Mouse (Mus musculus): ENCODE measurements at regions not wholly inside any gene's neighbourhood (a gene's known extent, or its start where the extent isn't known, plus 50 kb on each side); places are given as distances from the start of the nearest gene placed in this dataset.

DNA sequence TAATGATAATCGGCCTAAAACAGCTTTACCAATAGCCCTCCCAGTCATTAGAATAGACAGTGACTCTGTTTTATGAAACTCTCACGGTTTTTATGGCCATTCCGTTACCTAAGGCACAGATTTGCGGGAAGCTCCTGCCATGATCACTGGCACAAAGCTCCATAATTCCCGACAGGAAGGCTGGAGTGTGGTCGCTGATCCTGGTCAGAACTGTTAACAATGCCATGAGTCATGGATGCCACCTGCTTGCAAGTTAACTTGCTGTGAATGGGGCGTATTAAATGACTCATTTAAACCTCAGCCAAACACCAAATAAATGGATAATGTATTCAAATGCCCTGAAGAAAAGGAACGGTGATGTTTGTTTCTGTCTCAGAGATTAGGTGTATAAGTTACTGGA lies 559.9 kb upstream of the Map3k7 start:
- no peak for DNase-seq

GRCm38 (mm10) chr4:31404840-31405714 lies 558.8 kb upstream of the Map3k7 start:
- no peak for DNase-seq

DNA sequence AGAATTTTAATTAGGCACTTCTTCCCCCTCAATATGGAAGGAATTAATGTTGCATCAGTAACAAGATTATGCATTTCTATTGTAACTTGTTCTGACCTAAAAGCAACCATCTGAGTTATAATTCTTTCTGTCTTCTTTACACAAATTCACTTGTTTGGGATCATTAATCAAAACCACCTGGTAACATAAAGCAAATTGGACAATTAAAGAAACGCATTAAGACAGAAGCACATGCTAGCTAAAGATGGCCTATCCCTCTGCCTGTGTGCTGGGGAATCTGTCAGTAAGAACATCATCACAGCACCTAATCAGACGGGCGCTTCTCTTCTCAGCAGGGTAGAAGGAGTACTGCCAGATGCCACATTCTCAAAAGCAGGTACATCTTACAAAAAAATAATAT lies 553.7 kb upstream of the Map3k7 start:
- DNase-seq = no peak

DNA sequence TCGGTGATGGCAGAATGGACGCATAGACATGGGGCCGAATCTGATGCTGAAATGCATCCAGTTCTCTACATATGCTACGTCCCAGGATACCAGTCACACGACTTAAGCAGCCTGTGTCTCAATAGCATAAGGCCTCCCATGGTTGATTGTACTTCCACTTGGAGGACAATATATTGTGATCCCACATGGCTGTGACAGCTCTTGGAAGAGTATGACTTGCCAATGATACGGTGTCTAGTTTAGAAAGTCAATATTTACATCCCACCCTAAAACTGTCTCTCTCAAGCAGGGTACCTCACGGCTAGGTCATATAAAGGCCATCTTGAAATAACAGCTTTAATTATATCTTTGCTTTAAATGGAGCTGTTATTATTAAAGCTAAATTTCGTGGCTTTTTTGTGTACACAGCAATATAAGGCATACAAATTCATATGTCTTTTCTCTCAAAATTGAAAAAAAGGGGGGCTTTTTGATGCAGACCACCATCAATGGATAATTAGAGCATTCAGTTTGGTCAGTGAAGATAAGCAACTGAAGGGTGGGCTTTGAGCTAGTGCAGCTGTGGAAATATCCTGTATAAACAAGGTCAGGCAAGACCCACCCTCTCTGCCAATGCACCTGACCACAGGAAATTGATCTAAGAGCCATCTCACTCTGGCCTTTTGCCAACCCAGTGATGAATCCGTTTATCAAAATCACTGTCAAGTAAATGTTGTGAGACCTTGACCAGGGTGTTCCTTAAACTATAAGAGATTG lies 551.9 kb upstream of the Map3k7 start:
- DNase-seq = no peak

GRCm38 (mm10) chr4:31417161-31417560 lies 546.7 kb upstream of the Map3k7 start:
- DNase-seq = no peak

GRCm38 (mm10) chr4:31419240-31419639 lies 544.7 kb upstream of the Map3k7 start:
- DNase-seq = peak; percentile 46

- DNase-seq = no peak
Observed at GRCm38 (mm10) chr4:31420167-31420566, 543.7 kb upstream of the Map3k7 start.

- no peak for DNase-seq
Observed at GRCm38 (mm10) chr4:31421386-31421785, 542.5 kb upstream of the Map3k7 start.

- DNase-seq = no peak
Observed at GRCm38 (mm10) chr4:31425135-31425534, 538.8 kb upstream of the Map3k7 start.

DNA sequence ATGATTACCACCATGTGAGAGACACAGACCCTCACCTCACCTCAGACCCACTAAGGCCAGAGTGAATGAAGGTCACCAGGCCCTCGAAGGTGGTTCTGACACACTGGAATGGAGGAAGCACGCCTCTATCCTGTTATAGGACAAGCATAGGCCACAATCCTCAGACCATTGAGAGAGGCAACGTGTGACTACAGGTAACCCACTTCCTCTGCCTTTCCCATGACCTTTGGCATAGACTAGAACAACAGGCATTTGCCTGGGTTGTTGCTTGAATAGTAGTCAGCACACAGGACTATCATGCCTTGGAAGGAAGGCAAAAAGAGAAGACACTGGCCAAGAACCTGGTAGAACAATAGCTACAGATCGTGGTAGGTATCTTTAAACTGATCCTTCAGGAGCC lies 538.2 kb upstream of the Map3k7 start:
- DNase-seq = no peak

DNA sequence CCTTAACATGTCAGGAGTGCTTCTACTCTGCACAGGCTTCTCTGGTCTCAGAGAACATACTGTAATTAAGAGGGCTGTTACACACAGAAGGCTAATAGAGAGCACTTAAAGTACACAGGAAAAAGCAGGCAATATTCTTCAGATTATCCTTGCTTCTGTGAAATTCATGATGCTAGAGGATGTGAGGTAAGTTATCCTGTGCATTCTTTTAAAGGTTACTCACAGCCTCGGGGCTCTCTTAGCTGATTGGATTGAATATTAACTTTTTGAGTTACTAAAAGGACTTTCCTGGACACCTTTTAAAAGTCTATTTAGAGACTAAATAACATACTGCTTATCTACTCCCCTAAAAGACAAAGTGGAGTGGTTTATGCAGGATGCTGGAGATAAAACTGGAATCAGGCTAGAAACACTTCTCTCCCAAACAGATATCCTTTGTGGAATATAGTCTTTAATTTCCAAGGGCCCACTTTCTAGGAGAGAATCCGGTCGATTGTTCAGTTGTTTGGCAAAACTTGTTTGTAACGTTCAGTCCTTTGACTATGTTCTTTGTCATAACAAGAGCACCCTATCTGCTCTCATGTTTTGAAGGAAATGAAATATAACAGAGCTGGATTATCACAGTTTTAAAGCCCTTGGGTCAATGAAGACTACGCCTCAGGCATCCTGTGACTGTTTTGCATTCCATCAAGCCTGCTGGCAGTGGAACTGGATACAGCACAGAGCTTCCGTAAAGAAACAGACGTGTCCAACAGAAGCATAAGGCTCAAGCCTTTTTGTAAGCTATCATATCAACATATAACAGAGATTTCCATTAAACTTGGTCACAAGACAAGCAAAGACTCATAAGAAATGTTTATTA lies 537.5 kb upstream of the Map3k7 start:
- DNase-seq = no peak

GRCm38 (mm10) chr4:31433943-31434342 lies 530.0 kb upstream of the Map3k7 start:
- no peak for DNase-seq

- no peak for DNase-seq
Observed at GRCm38 (mm10) chr4:31454898-31455297, 509.0 kb upstream of the Map3k7 start.

- DNase-seq = no peak
Observed at GRCm38 (mm10) chr4:31455466-31455865, 508.4 kb upstream of the Map3k7 start.

DNA sequence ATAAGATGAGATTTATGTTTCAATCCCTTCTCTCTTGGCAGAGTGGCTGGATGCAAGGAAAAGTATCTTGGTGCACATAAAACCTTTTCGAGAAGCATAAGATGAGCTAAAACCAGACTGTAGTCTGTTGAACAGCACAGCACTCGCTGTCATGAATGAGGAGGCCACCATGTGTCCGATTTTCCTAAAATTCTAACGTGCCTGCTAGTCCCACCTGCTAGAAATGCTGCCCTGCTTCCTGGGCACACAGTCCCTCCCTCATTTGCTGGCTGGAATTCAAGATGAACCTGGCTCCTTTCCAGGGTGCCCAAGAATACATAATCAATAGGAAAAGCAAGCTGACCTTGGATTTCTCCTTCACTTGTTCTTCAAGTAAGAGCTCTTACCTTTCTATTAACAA lies 501.4 kb upstream of the Map3k7 start:
- no peak for DNase-seq

GRCm38 (mm10) chr4:31463130-31463698 lies 500.7 kb upstream of the Map3k7 start:
- no peak for DNase-seq

- DNase-seq = no peak
Observed at GRCm38 (mm10) chr4:31468306-31468705, 495.6 kb upstream of the Map3k7 start.

DNA sequence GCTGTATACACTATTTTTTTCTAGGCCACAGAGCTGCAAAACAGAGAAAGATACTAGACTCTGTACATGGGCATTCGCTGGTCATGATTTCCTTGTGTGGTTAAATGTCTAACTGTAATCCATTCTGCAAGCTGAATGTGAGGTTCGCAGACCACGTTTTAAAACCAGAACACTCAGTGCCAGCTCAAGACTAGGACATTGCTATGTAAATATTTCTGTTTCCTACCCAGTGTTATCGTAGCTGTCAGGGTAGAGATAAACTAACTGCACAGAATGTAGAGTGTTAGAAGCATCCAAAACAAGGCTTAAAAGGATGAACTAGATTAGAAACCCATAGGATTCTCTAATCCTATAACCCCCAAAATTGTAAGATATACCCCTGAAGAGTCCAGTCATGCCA lies 494.1 kb upstream of the Map3k7 start:
- no peak for DNase-seq

DNA sequence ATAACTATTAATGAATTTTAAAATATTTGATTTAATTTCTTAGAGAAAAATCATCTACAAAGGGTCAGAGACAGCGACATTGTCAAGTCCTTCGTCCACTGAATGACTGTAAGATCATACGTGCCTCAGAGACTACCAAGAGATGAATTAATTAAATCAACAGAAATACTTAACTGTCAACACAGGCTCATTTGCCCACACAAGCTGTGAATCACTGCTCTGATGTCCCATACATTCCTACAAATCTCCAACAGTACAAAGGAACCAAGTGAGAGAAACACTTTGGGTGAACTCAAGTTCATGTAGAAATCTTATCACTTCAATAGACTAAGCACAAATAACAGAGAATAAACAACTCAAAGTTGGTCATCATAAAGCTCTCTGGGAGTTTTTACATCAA lies 471.4 kb upstream of the Map3k7 start:
- DNase-seq = no peak

GRCm38 (mm10) chr4:31493087-31493511 lies 470.8 kb upstream of the Map3k7 start:
- DNase-seq = no peak

GRCm38 (mm10) chr4:31499888-31500287 lies 464.0 kb upstream of the Map3k7 start:
- no peak for DNase-seq

GRCm38 (mm10) chr4:31500432-31500831 lies 463.5 kb upstream of the Map3k7 start:
- no peak for DNase-seq
